Mouse (Mus musculus): ENCODE results near the gene Pygo2. TPM values are rescaled to one million over a fixed set of nuclear protein-coding genes. Genes with fewer than 3 reads are reported as not detected.
A peak's percentile ranks its signal among the peaks of the same experiment; 100 is the strongest.
"Not testable (repeated sequence)": the region's sequence is repeated elsewhere in the genome, so short reads cannot be mapped to it uniquely, and the experiment has no call there.

Pygo2 gene
- polyA plus RNA-seq, 1 experiment from 2014 or later = 52.5 TPM

DNA sequence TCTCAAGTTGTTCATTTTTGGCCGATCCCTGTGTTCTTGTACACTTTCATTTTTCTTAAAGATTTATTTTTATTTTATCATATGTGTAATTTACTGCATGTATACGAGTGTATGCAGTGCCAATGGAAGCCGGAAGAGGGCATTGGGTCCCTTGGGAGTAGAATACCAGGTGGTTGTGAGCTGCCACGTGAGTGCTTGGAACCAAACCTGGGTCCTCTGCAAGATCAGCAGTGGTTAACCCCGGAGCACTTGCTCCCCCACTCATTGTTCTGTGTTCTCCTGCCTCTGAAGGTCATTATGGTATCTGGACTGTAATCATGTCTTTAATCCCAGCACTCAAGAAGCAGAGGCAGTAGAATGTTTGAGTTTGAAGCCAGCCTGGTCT, 4.9 kb upstream of the Pygo2 start:
- H3K9me3 ChIP-seq = no peaks in the 10 kb centered on the region
- H3K4me2 ChIP-seq (replicated peaks) = no peak overlapping the region
- ATAC-seq (ENCODE audit: low FRiP score, low read depth) = no peak
- WGBS = 90% methylated on average over 5 of the region's 5 CpGs
- peaks cover 18% of the 10 kb centered on the region for H3K36me3 ChIP-seq
- peaks cover 22% of the 10 kb centered on the region for H3K4me1 ChIP-seq
- no peak overlapping the region for H3K27ac ChIP-seq (replicated peaks)
- H3K9ac ChIP-seq (replicated peaks) = no peak overlapping the region
- no peaks in the 10 kb centered on the region for H3K27me3 ChIP-seq
- H3K4me3 ChIP-seq = no peak overlapping the region

DNA sequence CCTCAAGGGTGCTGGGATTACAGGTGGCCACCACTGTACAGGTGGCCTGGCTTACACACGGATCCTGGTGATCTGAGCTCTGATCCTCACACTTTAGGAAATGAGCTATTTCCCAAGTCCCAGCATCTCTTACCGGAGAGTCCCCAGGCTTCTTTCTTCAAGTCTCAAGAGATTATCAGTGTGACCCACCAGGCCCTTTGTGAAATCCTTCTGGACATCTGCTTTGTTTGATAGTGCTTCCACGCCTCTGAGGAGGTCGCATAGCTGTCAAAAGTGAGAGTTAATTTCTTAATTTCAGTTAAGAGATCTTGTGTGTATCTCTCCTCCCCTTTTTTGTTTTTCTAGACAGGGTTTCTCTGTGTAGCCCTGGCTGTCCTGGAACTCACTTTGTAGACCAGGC, 4.1 kb upstream of the Pygo2 start:
- no peak overlapping the region for H3K27ac ChIP-seq (replicated peaks)
- H3K36me3 ChIP-seq = peaks cover 18% of the 10 kb centered on the region
- WGBS = 87% methylated on average over 4 of the region's 4 CpGs
- no peak overlapping the region for H3K4me3 ChIP-seq
- no peak overlapping the region for H3K9ac ChIP-seq (replicated peaks)
- H3K4me2 ChIP-seq (replicated peaks) = no peak overlapping the region
- ATAC-seq (ENCODE audit: low FRiP score, low read depth) = no peak
- no peaks in the 10 kb centered on the region for H3K9me3 ChIP-seq
- H3K4me1 ChIP-seq = peaks cover 20% of the 10 kb centered on the region
- no peaks in the 10 kb centered on the region for H3K27me3 ChIP-seq

DNA sequence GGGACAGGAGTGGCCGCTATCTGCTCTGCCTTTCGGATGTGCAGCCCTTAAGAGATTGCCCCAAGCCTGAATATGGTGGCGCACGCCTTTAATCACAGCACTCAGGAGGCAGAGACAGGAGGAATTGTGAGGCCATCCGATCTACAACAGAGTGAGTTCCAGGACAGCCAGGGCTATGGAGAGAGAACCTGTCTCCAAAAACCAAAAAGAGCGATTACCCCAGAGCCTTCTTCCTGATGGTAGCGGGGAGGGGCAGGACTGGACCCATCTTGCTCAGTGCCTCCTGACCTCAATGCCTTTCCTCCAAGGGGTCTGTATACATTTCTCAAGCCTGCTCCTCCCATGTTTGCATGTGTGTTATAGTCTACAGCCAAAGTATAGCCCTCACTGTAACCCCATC, 993 bp upstream of the Pygo2 start:
- not testable (repeated sequence) for H3K27ac ChIP-seq (replicated peaks); ATAC-seq (ENCODE audit: low FRiP score, low read depth); H3K27me3 ChIP-seq; H3K4me3 ChIP-seq; H3K9me3 ChIP-seq; H3K4me2 ChIP-seq (replicated peaks); H3K9ac ChIP-seq (replicated peaks)
- peaks cover 36% of the 10 kb centered on the region for H3K36me3 ChIP-seq
- H3K4me1 ChIP-seq = peaks cover 11% of the 10 kb centered on the region
- WGBS = 86% methylated on average over 7 of the region's 7 CpGs

DNA sequence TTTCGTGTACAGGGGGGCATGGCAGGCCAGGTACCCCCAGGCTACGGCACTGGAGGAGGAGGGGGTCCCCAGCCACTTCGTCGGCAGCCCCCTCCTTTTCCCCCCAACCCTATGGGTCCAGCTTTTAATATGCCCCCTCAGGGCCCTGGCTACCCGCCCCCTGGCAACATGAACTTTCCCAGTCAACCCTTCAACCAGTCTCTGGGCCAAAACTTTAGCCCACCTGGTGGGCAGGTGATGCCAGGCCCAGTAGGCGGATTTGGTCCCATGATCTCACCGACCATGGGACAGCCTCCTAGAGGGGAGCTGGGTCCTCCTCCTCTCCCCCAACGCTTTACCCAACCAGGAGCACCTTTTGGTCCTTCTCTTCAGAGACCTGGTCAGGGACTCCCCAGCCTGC, 2.6 kb downstream of the Pygo2 start:
- 96% methylated on average over 8 of the region's 8 CpGs for WGBS
- no peak for ATAC-seq (ENCODE audit: low FRiP score, low read depth)
- H3K27ac ChIP-seq (replicated peaks) = no peak overlapping the region
- H3K27me3 ChIP-seq = no peaks in the 10 kb centered on the region
- peaks cover 24% of the 10 kb centered on the region for H3K36me3 ChIP-seq
- H3K4me2 ChIP-seq (replicated peaks) = no peak overlapping the region
- H3K4me3 ChIP-seq = no peak overlapping the region
- peaks cover 31% of the 10 kb centered on the region for H3K4me1 ChIP-seq
- no peak overlapping the region for H3K9ac ChIP-seq (replicated peaks)
- H3K9me3 ChIP-seq = no peaks in the 10 kb centered on the region

DNA sequence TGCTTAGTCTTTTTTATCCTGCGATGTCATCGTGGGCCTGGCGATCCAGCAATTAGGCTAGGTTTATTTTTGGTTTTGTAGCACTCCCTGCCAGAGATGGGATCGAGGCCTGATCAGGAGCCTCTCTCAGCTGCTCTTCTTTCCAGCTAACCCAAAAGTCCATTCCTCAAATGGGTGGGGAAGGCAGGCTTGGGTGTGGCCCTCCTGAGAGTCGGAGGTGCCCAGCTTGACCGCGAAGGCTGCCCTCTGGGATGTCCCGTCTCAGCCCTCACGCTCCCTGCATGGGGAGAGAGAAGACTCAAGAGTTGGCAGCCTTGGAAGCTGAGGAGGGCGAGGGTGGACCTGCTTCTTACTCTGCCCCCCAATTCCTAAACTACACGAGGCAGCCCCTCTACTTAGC, 4.5 kb downstream of the Pygo2 start:
- H3K4me1 ChIP-seq = peaks cover 31% of the 10 kb centered on the region
- 86% methylated on average over 11 of the region's 11 CpGs for WGBS
- no peaks in the 10 kb centered on the region for H3K27me3 ChIP-seq
- H3K27ac ChIP-seq (replicated peaks) = no peak overlapping the region
- no peaks in the 10 kb centered on the region for H3K9me3 ChIP-seq
- no peak for ATAC-seq (ENCODE audit: low FRiP score, low read depth)
- no peak overlapping the region for H3K4me2 ChIP-seq (replicated peaks)
- peaks cover 24% of the 10 kb centered on the region for H3K36me3 ChIP-seq
- no peak overlapping the region for H3K9ac ChIP-seq (replicated peaks)
- no peak overlapping the region for H3K4me3 ChIP-seq

DNA sequence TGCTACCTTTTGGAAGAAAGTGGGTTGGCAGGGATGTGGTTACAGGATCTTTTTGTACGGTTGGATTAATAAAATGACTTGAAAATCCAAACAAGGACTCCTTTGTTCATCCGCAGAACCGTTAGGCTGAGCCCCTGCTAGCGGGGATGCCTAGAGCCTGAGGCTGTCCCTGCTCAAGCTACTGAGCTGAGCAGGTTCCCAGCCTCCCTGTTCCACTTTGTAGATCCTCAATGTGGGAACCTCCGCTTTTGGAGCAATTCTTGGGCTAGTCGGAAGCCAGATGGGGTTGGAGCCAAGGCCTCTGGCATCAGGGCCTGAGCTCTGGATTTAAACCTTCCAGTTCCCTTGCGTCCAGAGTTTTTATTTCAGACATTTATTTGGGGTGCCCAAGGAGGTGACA, 5.0 kb downstream of the Pygo2 start:
- Histone ChIP-seq H3K9ac (replicated peaks) (no peak overlapping the region), H3K4me3 (no peak overlapping the region), H3K27me3 (no peaks in the 10 kb centered on the region), H3K9me3 (no peaks in the 10 kb centered on the region), H3K4me2 (replicated peaks) (no peak overlapping the region), H3K4me1 (peaks cover 31% of the 10 kb centered on the region), H3K36me3 (peaks cover 24% of the 10 kb centered on the region), H3K27ac (replicated peaks) (peak overlapping the region; percentile 1; the same call in 1 of the 2 replicates)
- no peak for ATAC-seq (ENCODE audit: low FRiP score, low read depth)
- 73% methylated on average over 7 of the region's 7 CpGs for WGBS

DNA sequence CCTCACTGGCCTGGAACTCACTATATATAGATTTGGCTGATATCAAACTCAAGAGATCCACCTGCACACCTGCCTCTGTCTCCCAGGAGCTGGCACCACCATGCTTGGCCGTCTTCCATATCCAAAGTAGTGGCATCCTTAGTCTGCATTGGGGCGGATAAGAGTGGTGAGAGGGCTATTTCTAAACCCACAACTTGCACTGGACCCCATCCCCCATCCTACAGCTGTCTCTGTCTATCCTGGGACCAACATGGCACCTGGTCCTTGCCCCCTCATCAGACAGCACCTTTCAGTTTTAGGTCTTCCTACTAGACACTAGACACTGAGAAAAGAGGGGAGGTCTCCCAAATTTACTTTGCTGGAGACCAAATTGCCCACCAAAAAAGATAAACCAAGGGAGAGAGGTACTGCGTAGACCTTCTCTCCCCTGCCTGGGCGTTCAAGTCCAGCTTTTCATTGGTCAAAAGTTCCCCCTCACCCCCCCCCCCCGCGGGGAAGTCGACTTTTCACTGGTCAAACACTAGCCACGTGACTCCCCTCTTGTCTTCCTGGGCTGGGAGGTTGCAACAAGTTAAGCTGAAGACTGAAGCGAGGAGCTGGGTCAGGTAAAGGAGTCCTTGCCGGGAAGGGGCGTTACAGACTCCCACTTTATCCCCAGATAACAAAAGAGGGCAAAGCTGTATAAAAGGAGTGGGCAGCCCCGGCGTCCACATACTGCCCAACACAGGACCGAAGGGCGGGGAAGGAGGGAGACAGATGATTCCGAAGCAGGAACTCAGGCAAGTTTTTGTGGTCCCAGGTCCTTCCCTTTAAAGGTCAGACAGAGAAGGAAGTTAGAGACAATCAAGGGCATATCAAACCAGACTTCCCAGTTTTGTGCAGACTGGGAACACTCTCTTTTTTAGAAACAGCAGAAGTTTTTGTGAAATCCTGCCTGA, 6.4 kb downstream of the Pygo2 start, which contains the start of gene Pbxip1:
Gene Pbxip1, plus strand, starts transcription at position 531 of the 938 bp plus-strand sequence.
- peak within 1 kb of the TSS; percentile 61 for H3K4me2 ChIP-seq (replicated peaks)
- no peaks in the 10 kb centered on the region for H3K27me3 ChIP-seq
- peaks cover 24% of the 10 kb centered on the region for H3K4me1 ChIP-seq
- H3K4me3 ChIP-seq = peak within 1 kb of the TSS; percentile 45
- peak; percentile 76 for ATAC-seq (ENCODE audit: low FRiP score, low read depth)
- peaks cover 24% of the 10 kb centered on the region for H3K36me3 ChIP-seq
- 4% methylated on average over 16 of the region's 16 CpGs for WGBS
- H3K9ac ChIP-seq (replicated peaks) = peak within 1 kb of the TSS; percentile 50
- H3K27ac ChIP-seq (replicated peaks) = 0 out of 2 replicates have a peak within 1 kb of the TSS, but pooled peaks have one; percentile 15
- H3K9me3 ChIP-seq = no peaks in the 10 kb centered on the region

DNA sequence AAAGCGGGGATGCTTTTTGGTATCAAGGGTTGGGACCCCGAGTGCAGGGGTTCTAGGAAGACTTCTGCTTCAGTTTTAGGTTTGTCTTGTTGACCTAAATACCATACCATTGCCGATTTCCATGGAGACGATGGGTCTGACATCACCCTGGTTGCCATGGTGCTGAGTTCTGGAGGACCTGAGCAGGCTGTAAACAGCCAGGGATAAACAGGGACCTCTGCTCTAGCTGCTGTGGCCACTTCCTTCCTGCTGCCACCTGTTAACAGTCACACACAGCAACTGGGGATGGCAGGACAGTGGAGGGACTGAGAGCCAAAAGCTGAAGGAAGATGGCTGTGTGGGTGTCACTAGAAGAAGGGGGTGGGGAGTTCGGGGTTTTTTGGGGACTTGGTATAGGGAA, 7.3 kb downstream of the Pygo2 start:
- WGBS = 26% methylated on average over 5 of the region's 5 CpGs
- Histone ChIP-seq H3K9me3 (no peaks in the 10 kb centered on the region), H3K4me2 (replicated peaks) (peak overlapping the region; percentile 61), H3K27me3 (no peaks in the 10 kb centered on the region), H3K4me1 (peaks cover 21% of the 10 kb centered on the region), H3K36me3 (peaks cover 24% of the 10 kb centered on the region), H3K9ac (replicated peaks) (peak overlapping the region; percentile 50), H3K4me3 (peak overlapping the region; percentile 45), H3K27ac (replicated peaks) (0 out of 2 replicates have a peak overlapping the region, but pooled peaks have one; percentile 15)
- no peak for ATAC-seq (ENCODE audit: low FRiP score, low read depth)

DNA sequence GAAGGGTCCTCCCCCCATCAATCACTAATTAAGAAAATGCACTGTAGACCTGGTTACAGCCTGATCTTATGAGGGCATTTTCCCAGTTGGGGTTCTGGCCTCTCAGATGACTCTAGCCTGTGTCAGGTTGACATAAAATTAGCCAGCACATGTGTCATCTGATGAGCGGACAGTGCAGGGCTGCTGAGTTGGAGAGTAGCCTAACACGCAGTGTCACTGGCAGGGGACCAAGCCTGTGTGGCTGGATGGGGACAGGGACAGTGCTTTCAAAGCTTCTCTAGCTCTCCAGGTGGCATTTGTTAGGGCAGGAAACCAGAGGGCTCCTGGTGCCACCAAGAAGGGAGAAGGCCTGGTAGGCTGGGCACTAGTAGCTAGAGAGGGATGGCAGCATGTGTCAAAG, 10.7 kb downstream of the Pygo2 start:
- Histone ChIP-seq H3K9ac (replicated peaks) (no peak overlapping the region), H3K9me3 (no peaks in the 10 kb centered on the region)

DNA sequence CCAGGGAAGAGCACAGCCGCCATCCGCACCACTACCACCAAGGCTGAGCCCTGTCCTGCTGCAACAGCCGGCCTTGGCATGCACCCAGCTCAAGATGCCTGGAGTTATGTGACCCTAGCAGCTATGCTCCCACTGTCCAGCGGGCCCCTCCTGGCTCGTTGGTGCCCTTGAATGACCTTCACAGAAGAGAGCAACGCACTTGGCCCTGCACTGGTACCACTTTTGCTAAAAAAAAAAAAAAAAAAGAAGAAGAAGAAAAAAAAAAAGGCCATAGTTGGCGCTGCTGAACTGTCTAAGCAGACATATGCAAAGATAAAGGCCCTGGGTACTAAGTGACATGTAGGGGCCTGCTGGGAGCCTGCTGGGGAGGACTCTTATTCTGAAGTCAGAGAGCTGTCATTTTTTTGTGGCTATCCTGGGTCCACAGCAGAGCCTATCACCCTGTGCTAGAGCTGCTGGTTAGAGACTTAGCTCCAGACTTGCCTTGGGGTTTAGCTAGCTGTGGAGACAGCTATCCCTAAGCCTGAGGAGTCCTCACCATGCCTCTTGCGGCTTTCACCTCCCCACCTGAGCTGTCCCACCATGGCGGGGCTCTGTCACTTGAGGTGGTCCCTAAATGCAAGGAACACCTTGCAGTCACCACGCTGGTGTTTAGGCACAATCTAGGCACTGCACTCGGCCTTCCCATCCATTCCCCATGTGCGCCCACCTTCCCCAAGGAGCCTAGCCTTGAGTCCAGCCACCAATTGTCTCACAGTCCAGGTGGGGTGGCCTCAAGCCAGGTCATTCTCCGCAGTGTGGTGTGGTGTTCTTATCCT, 18.9 kb downstream of the Pygo2 start:
- Histone ChIP-seq H3K4me2 (replicated peaks) (no peak overlapping the region), H3K27me3 (no peaks in the 10 kb centered on the region), H3K4me1 (no peaks in the 10 kb centered on the region), H3K27ac (replicated peaks) (no peak overlapping the region), H3K36me3 (no peaks in the 10 kb centered on the region), H3K4me3 (no peak overlapping the region), H3K9me3 (no peaks in the 10 kb centered on the region), H3K9ac (replicated peaks) (no peak overlapping the region)
- WGBS = 75% methylated on average over 13 of the region's 13 CpGs
- no peak for ATAC-seq (ENCODE audit: low FRiP score, low read depth)

More for the DNA sequence above, 10.7 kb downstream of the Pygo2 start:
- Histone ChIP-seq H3K4me2 (replicated peaks) (no peak overlapping the region), H3K4me1 (peaks cover 16% of the 10 kb centered on the region), H3K27me3 (no peaks in the 10 kb centered on the region), H3K4me3 (no peak overlapping the region), H3K36me3 (no peaks in the 10 kb centered on the region), H3K27ac (replicated peaks) (no peak overlapping the region)
- ATAC-seq (ENCODE audit: low FRiP score, low read depth) = no peak
- WGBS = 92% methylated on average over 2 of the region's 2 CpGs

DNA sequence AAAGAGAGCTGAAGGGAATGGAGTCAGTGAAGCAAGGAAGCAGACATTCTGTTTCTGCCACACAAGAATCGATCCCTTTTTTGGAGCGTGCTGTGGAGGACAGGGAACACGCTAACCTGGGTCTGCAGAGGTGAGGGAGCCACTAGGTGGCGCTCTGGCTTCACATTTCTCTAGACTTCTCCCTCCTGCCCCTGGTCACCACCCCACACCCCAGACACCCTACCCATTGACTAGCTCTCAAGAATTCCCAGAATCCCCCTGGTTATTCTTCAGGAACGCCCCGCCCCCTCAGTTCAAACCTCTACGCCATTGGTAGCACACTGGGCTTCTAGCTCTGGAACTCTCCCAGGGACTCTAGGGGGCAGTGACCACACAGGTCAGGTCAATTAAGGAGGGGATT, 19.5 kb downstream of the Pygo2 start:
- Histone ChIP-seq H3K9me3 (no peaks in the 10 kb centered on the region), H3K4me3 (no peak overlapping the region), H3K27me3 (no peaks in the 10 kb centered on the region), H3K9ac (replicated peaks) (no peak overlapping the region), H3K4me1 (no peaks in the 10 kb centered on the region), H3K4me2 (replicated peaks) (no peak overlapping the region), H3K36me3 (no peaks in the 10 kb centered on the region), H3K27ac (replicated peaks) (no peak overlapping the region)
- ATAC-seq (ENCODE audit: low FRiP score, low read depth) = no peak
- 47% methylated on average over 7 of the region's 7 CpGs for WGBS

DNA sequence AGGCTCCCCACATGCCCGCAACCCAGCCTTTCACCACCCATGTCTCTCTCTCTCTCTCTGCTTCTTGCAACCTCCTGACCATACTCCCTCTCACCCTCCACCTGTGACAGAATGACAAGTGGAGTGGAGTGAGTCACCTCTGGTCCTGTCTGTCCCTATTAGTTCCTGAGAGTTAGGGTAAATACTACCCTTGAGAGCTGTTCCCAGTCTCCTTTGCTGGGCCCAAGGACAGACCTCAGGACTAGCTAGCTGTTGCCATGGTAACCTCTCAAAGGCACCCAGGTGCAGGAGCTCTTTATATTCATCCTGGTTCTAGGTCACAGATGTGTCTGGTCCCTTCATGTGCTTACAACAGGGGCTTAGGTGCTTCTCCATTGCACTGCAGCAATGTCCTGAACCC, 21.9 kb downstream of the Pygo2 start:
- H3K9me3 ChIP-seq = no peaks in the 10 kb centered on the region

More for the DNA sequence above, 21.9 kb downstream of the Pygo2 start:
- ATAC-seq (ENCODE audit: low FRiP score, low read depth) = no peak
- no peak overlapping the region for H3K9ac ChIP-seq (replicated peaks)
- 0 out of 2 replicates have a peak, but pooled peaks cover 2% of the 10 kb centered on the region for H3K4me1 ChIP-seq
- H3K27me3 ChIP-seq = no peaks in the 10 kb centered on the region
- no peak overlapping the region for H3K4me3 ChIP-seq
- no peak overlapping the region for H3K4me2 ChIP-seq (replicated peaks)
- 0 out of 2 replicates have a peak overlapping the region, but pooled peaks have one; percentile 15 for H3K27ac ChIP-seq (replicated peaks)
- WGBS = 91% methylated on average over 1 of the region's 1 CpGs
- no peaks in the 10 kb centered on the region for H3K36me3 ChIP-seq
